In genomic region chr9:50437830-50438722, GRCm38 (mm10) we compare ENCODE assay signal across 8 mouse cellular contexts. TPM values are rescaled to one million over a fixed set of nuclear protein-coding genes. Genes with fewer than 3 reads are reported as not detected.
DNase-seq lines count a peak whose midpoint lies in the region; ATAC-seq and TF ChIP-seq lines count a peak whose summit lies in the region.

No protein-coding gene starts in this region.

- no peaks in the 10 kb centered on the region for H3K79me2 ChIP-seq in CH12.LX (replicated peaks; ENCODE audit: control insufficient read depth, extremely low read depth, insufficient read depth, poor library complexity, severe bottlenecking)

- peak; percentile 37 to 89 for TF ChIP-seq CTCF in CH12.LX (conservative IDR thresholded peaks at IDR 0.05 in 1 of 2, IDR thresholded peaks at IDR 0.05 in 1 of 2; ENCODE audit: low read depth in 2 of 2, low read length in 2 of 2)
- TF ChIP-seq CTCF in layer of hippocampus, adult 2 months (conservative IDR thresholded peaks at IDR 0.05), result peak; percentile 98
- TF ChIP-seq CTCF in lung, adult 2 months (IDR thresholded peaks at IDR 0.05; ENCODE audit: insufficient read depth, low read length), result peak; percentile 60

- H3K9ac ChIP-seq in CH12.LX (ENCODE audit: insufficient read depth, low read depth), result no peak overlapping the region
- H3K9ac ChIP-seq in forebrain, embryonic 15.5 days (replicated peaks), result peak overlapping the region; percentile 51

- dilution Hi-C loops in CH12.LX (cut with MboI; ENCODE audit: extremely low pct_ligation_motif_present, extremely low pct_unique_long_range_greater_than_20kb, low sequenced_read_pairs), result no loop called here

- WGBS in forebrain, embryonic 15.5 days, result 17% methylated on average over 17 of the region's 17 CpGs
- WGBS in lung, adult 2 months, result 16% methylated on average over 17 of the region's 17 CpGs

- H3K4me2 ChIP-seq in CH12.LX (ENCODE audit: insufficient read depth, low read depth, poor library complexity, severe bottlenecking), result peak overlapping the region; percentile 75
- H3K4me2 ChIP-seq in forebrain, embryonic 15.5 days (replicated peaks), result peak overlapping the region; percentile 72

- no peaks in the 10 kb centered on the region for H3K27me3 ChIP-seq in CH12.LX (replicated peaks)
- H3K27me3 ChIP-seq in forebrain, embryonic 15.5 days, result no peaks in the 10 kb centered on the region

- peak; percentile 82 for TF ChIP-seq RAD21 in CH12.LX (IDR thresholded peaks at IDR 0.05; ENCODE audit: low read depth, low read length)

- intact Hi-C loops in heart, postnatal 36 days (cut with DNase I), result loop anchor here (1.0 to 10.0 kb wide), 4 partner anchors 105 to 1353 kb away; partner anchors contain the start of gene Tmprss5

- TF ChIP-seq POLR2A in CH12.LX (IDR thresholded peaks at IDR 0.05; ENCODE audit: low read depth, low read length), result no peak
- TF ChIP-seq POLR2A in lung, adult 2 months (IDR thresholded peaks at IDR 0.05; ENCODE audit: borderline replicate concordance, extremely low read depth, low read depth, low read length), result no peak

- no peaks in the 10 kb centered on the region for H3K9me3 ChIP-seq in CH12.LX (replicated peaks; ENCODE audit: low read length)
- H3K9me3 ChIP-seq in forebrain, embryonic 15.5 days, result no peaks in the 10 kb centered on the region

- ATAC-seq in forebrain, embryonic 15.5 days (replicated peaks), result peak; percentile 89
- peak; percentile 34; the same call in 1 of the 2 replicates for ATAC-seq in neutrophil, adult 5-6 weeks (ENCODE audit: extremely low read depth, insufficient number of reproducible peaks, low FRiP score, poor library complexity, severe bottlenecking)

- DNase-seq in CH12.LX (ENCODE audit: extremely low read depth), result peak; percentile 63
- DNase-seq in c-Kit-positive CD71-positive TER-119-negative erythroid progenitor cells, embryonic 14.5 days (ENCODE audit: low read depth), result peak; percentile 19
- peak; percentile 62 to 76 for DNase-seq in heart, postnatal 36 days
- peak; percentile 65 to 83 for DNase-seq in layer of hippocampus, adult 2 months (ENCODE audit: low spot score in 2 of 2)
- peak; percentile 68 for DNase-seq in lung, adult 2 months
- DNase-seq in thymus, postnatal 0 days (ENCODE audit: low spot score), result peak; percentile 87

- TF ChIP-seq EP300 in CH12.LX (IDR thresholded peaks at IDR 0.05; ENCODE audit: low read length), result no peak

- no peak overlapping the region for H3K27ac ChIP-seq in CH12.LX (ENCODE audit: insufficient read depth, low read depth)
- no peak overlapping the region for H3K27ac ChIP-seq in forebrain, embryonic 15.5 days (replicated peaks)
- peak overlapping the region; percentile 48; the same call in 1 of the 2 replicates for H3K27ac ChIP-seq in layer of hippocampus, adult 2 months

- peaks cover 2 to 19% of the 10 kb centered on the region in 2 experiments; a peak in 2 of 4 replicates for H3K4me1 ChIP-seq in CH12.LX (ENCODE audit: control insufficient read depth in 1 of 2, insufficient read depth in 2 of 2)
- H3K4me1 ChIP-seq in forebrain, embryonic 15.5 days, result peaks cover 28% of the 10 kb centered on the region
- no peaks in the 10 kb centered on the region for H3K4me1 ChIP-seq in lung, adult 2 months (ENCODE audit: control insufficient read depth, insufficient read depth, low read length)

- H3K36me3 ChIP-seq in CH12.LX (replicated peaks in 1 of 2; ENCODE audit: control insufficient read depth in 1 of 2, insufficient read depth in 1 of 2, low read length in 1 of 2), result no peaks in the 10 kb centered on the region
- H3K36me3 ChIP-seq in forebrain, embryonic 15.5 days, result no peaks in the 10 kb centered on the region

- in situ Hi-C loops in CH12.LX (cut with MboI; ENCODE audit: low pct_ligation_motif_present, low pct_unique_long_range_greater_than_20kb, low sequenced_read_pairs), result loop anchor here (10.0 kb wide), 2 partner anchors 103 to 943 kb away; no protein-coding TSS in a partner anchor

- H3K4me3 ChIP-seq in CH12.LX (replicated peaks in 1 of 3; ENCODE audit: low read depth in 2 of 3, low read length in 2 of 3, poor library complexity in 1 of 3), result peak overlapping the region in 2 of 3 experiments; percentile 9 to 30
- peak overlapping the region; percentile 40 for H3K4me3 ChIP-seq in forebrain, embryonic 15.5 days
- H3K4me3 ChIP-seq in layer of hippocampus, adult 2 months, result peak overlapping the region; percentile 54
- H3K4me3 ChIP-seq in lung, adult 2 months (replicated peaks; ENCODE audit: extremely low read depth, low read depth, low read length), result no peak overlapping the region

TF ChIP-seq in CH12.LX, 34 proteins besides CTCF, POLR2A, EP300 and RAD21:
- TF ChIP-seq ZC3H11A (IDR thresholded peaks at IDR 0.05; ENCODE audit: low read depth, low read length), result peak; percentile 24; the same call in 1 of the 2 replicates
- no peak for TF ChIP-seq MEF2A (IDR thresholded peaks at IDR 0.05; ENCODE audit: borderline replicate concordance, low read depth, low read length)
- no peak for TF ChIP-seq GABPA (IDR thresholded peaks at IDR 0.05; ENCODE audit: insufficient replicate concordance, low read depth, low read length)
- TF ChIP-seq ZMIZ1 (IDR thresholded peaks at IDR 0.05; ENCODE audit: low read depth, low read length), result no peak
- TF ChIP-seq IRF4 (IDR thresholded peaks at IDR 0.05; ENCODE audit: low read depth, low read length), result peak; percentile 32; the same call in 1 of the 2 replicates
- TF ChIP-seq E2F4 (IDR thresholded peaks at IDR 0.05; ENCODE audit: insufficient replicate concordance, low read depth, low read length), result no peak
- no peak for TF ChIP-seq KAT2A (IDR thresholded peaks at IDR 0.05; ENCODE audit: insufficient replicate concordance, low read length)
- 0 out of 2 replicates have a peak, but pooled peaks have one; percentile 29 for TF ChIP-seq NELFE (IDR thresholded peaks at IDR 0.05; ENCODE audit: low read depth, low read length)
- TF ChIP-seq ZNF384 (IDR thresholded peaks at IDR 0.05; ENCODE audit: low read depth, low read length), result no peak
- TF ChIP-seq CHD2 (IDR thresholded peaks at IDR 0.05; ENCODE audit: low read length), result no peak
- no peak for TF ChIP-seq MAZ (IDR thresholded peaks at IDR 0.05; ENCODE audit: low read depth, low read length)
- TF ChIP-seq SMC3 (IDR thresholded peaks at IDR 0.05; ENCODE audit: low read depth, low read length), result peak; percentile 79
- TF ChIP-seq CHD1 (IDR thresholded peaks at IDR 0.05; ENCODE audit: low read depth, low read length), result no peak
- TF ChIP-seq MXI1 (IDR thresholded peaks at IDR 0.05; ENCODE audit: low read depth, low read length), result no peak
- no peak for TF ChIP-seq USF2 (conservative IDR thresholded peaks at IDR 0.05; ENCODE audit: low read depth, low read length)

RNA-seq across cellular contexts. Expression of gene Plet1, which starts 56.2 kb away (rescaled TPM):
- 0.08 TPM in 1 of 2 replicates, not detected in the other for total RNA-seq in CH12.LX (2012; rRNA removed)
- not detected in 2 replicates for total RNA-seq in CH12.LX (2014; rRNA removed)
- polyA plus RNA-seq in CH12.LX (2012; ENCODE audit: insufficient read length, low read depth), result 0.19 TPM in 1 of 2 replicates, not detected in the other
- polyA plus RNA-seq in forebrain, embryonic 15.5 days (2015; fragmentation: Nextera tagmentation; extraction: Ambion mirVana), result 0.23 TPM in 1 of 2 replicates, not detected in the other
- total RNA-seq in heart, postnatal 36 days (2021), result 1 to 10 TPM in 1 of 2 experiments, under 1 TPM in 1; 0.95 to 1.7 TPM
- not detected for total RNA-seq in layer of hippocampus, adult 2 months (2021)
- polyA plus RNA-seq in lung, adult 2 months (2012; rRNA removed), result 53.4 and 55.7 TPM in 2 replicates
- total RNA-seq in neutrophil, adult 5-6 weeks (2017), result 17.9 and 21.0 TPM in 2 replicates
- polyA plus RNA-seq in thymus, postnatal 0 days (2015; fragmentation: Nextera tagmentation; extraction: Ambion mirVana), result 5.0 and 5.3 TPM in 2 replicates

Comparison
In these comparisons a context has a peak if more than half of its experiments do, and no peak if none do; other contexts are left out.
1. DNase-seq: peak in every context shown above with its lines; median percentile 87 in thymus, postnatal 0 days; 74 in layer of hippocampus, adult 2 months; 69 in heart, postnatal 36 days; 68 in lung, adult 2 months; 63 in CH12.LX; 19 in c-Kit-positive CD71-positive TER-119-negative erythroid progenitor cells, embryonic 14.5 days.